ENCODE assay signal across 10 mouse cellular contexts in genomic region chr10:21454153-21454552, GRCm38 (mm10).
"Had no signal": no experiment of that assay in that cellular context is flagged by ENCODE, and none has a peak within 500 bp of the region (broad histone marks: within the 10 kb centered on the region; RNA-seq: fewer than 3 reads in every experiment).

No protein-coding gene starts in this region.

- H3K4me3 ChIP-seq: layer of hippocampus, adult 2 months; midbrain, embryonic 13.5 days had no signal

- H3K9ac ChIP-seq: midbrain, embryonic 13.5 days had no signal

- H3K36me3 ChIP-seq: midbrain, embryonic 13.5 days had no signal

- ATAC-seq: lung, postnatal 0 days had no signal

- H3K9me3 ChIP-seq: midbrain, embryonic 13.5 days had no signal

- H3K27ac ChIP-seq: kidney, postnatal 0 days; layer of hippocampus, adult 2 months; midbrain, embryonic 13.5 days; stomach, postnatal 0 days had no signal

- DNase-seq: kidney, postnatal 4 days; lung, adult 2 months; lung, postnatal 36 days; thymus, adult 18-20 months; thymus, postnatal 14 days had no signal

- H3K4me2 ChIP-seq: midbrain, embryonic 13.5 days had no signal
